Mouse (Mus musculus) brain, adult 10 weeks (tissue): ENCODE data around the gene Plekhg3. TPM values are rescaled to one million over a fixed set of nuclear protein-coding genes. Genes with fewer than 3 reads are reported as not detected.

Source experiments
- polyA plus RNA-seq: library from polyadenylated mRNA; stranded (reverse); fragments of 350-450 nt; fragmentation: Illumina TruSeq; extraction: RNeasy Lipid Tissue Mini Kit (QIAGEN cat#74804); gene quantifications from one replicate; pipeline ENCODE4 v1.2.3, GENCODE M21; 2015; ENCODE audit warnings: low read depth, low replicate concordance

The Plekhg3 gene
- 14.6 TPM for polyA plus RNA-seq

DNA sequence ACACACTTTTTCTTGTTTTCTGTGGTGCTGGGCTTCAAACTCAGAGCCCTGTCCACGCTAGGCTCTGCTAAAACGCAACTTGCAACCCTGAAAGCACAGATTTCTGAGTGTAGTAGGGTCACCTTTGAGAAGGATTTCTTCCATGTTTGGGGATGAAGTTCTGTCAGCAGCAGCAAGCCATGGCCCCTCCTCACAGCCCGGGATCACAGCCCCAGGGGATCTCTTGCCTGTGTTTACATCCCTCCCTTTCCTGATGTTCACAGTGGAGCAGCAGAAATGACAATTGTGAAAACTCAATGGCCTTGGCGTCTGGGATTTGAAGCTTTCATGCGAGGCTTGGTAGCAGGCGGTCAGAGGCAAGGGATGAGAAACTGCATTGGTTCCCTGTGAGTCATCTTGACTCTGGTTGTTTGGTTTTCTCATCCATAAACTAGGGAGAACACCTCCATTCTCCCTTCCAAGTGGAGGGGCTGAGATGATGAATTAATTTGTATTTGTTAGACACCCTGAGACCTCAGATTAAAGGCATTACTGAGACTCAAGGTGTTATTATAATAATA lies at the start of gene Plekhg3:
Gene Plekhg3, plus strand, starts transcription at position 312 of the 560 bp plus-strand sequence.

Other genes starting within 250 kb of the Plekhg3 start
- gene Akap5, start 206.0 kb upstream of the Plekhg3 start, polyA plus RNA-seq = 39.6 TPM
- gene Zbtb25, start 161.3 kb upstream of the Plekhg3 start, polyA plus RNA-seq = 12.8 TPM
- gene Zbtb1, start 160.6 kb upstream of the Plekhg3 start, polyA plus RNA-seq = 3.8 TPM
- gene Hspa2, start 126.7 kb upstream of the Plekhg3 start, polyA plus RNA-seq = 31.1 TPM
- gene Ppp1r36, start 113.4 kb upstream of the Plekhg3 start, polyA plus RNA-seq = 2.9 TPM
- 40.2 TPM for gene Sptb, start 179.7 kb downstream of the Plekhg3 start, polyA plus RNA-seq
- 133 TPM for gene Churc1, start 234.6 kb downstream of the Plekhg3 start, polyA plus RNA-seq
- 19.6 TPM for gene Fntb, start 234.7 kb downstream of the Plekhg3 start, polyA plus RNA-seq